Mouse (Mus musculus): ENCODE results near the gene Trpm2. TPM values are rescaled to one million over a fixed set of nuclear protein-coding genes. Genes with fewer than 3 reads are reported as not detected.

The Trpm2 gene
- polyA plus RNA-seq, 1 experiment from 2014 or later: 0.85 TPM

DNA sequence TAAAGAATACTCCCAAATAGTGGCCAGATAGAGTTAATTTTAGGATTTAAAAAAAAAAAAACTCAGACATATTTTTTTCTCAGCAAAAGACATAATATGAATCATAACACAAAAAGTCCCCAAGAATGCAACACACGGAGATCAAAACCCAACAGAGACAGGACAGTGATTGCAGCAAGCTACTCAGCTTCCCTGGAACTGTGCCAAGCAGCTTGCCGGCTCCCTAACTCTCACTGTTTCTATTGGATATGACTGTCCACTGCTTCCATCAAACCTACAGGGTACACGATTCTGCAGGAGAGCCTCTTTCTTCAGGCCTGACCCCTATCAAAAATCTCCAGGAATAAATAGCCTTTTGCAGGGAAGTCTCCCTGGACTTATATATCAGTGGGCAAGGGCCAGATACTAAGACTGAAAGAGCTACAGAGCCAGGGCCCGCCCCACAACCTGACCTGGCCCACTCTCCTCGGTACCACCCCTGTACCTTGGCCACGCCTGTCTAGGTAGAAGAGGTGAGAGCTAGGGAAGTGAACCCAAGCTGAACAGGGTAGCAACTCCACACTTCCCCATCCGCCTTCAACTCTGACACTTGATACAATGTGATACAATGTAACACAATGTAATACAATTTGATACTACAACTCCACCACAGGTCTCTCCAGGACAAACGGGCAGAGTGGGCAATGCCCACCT, 6.2 kb upstream of the Trpm2 start:
- WGBS: 48% methylated on average over 8 of the region's 8 CpGs
- H3K36me3 ChIP-seq (ENCODE audit: control insufficient read depth, insufficient read depth, low read length): no peaks in the 10 kb centered on the region
- DNase-seq (ENCODE audit: low spot score): peak; percentile 60

GRCm38 (mm10) chr10:77975653-77976052, 5.3 kb upstream of the Trpm2 start:
- 8% methylated on average over 4 of the region's 4 CpGs for whole genome bisulfite sequencing
- ATAC-seq (ENCODE audit: low FRiP score, low TSS enrichment) (peak; percentile 53), DNase-seq (ENCODE audit: low spot score) (peak; percentile 19)
- Histone ChIP-seq H3K36me3 (ENCODE audit: control insufficient read depth, insufficient read depth, low read length) (no peaks in the 10 kb centered on the region), H3K27me3 (ENCODE audit: control insufficient read depth, insufficient read depth, low read length) (no peaks in the 10 kb centered on the region), H3K27ac (replicated peaks) (peak overlapping the region; percentile 75; the same call in 1 of the 2 replicates), H3K4me1 (replicated peaks; ENCODE audit: control insufficient read depth, insufficient read depth) (peaks cover 3% of the 10 kb centered on the region), H3K9me3 (ENCODE audit: control insufficient read depth, low read length) (no peaks in the 10 kb centered on the region), H3K4me3 (ENCODE audit: low read depth, low read length) (no peak overlapping the region), H3K4me2 (replicated peaks; ENCODE audit: low read depth) (peak overlapping the region; percentile 11; the same call in 1 of the 2 replicates), H3K9ac (ENCODE audit: low read length) (peak overlapping the region; percentile 8; the same call in 1 of the 2 replicates)
- TF ChIP-seq CTCF (IDR thresholded peaks at IDR 0.05; ENCODE audit: low read depth) (no peak), EP300 (optimal IDR thresholded peaks at IDR 0.05) (no peak)

More for the DNA sequence above, 6.2 kb upstream of the Trpm2 start:
- H3K4me3 ChIP-seq (ENCODE audit: low read depth, low read length): no peak overlapping the region
- no peak overlapping the region for H3K4me2 ChIP-seq (replicated peaks; ENCODE audit: low read depth)
- no peak overlapping the region for H3K9ac ChIP-seq (ENCODE audit: low read length)
- H3K27ac ChIP-seq (replicated peaks): peak overlapping the region; percentile 20; the same call in 1 of the 2 replicates
- TF ChIP-seq EP300 (optimal IDR thresholded peaks at IDR 0.05) (no peak), CTCF (IDR thresholded peaks at IDR 0.05; ENCODE audit: low read depth) (no peak)
- H3K4me1 ChIP-seq (replicated peaks; ENCODE audit: control insufficient read depth, insufficient read depth): peaks cover 3% of the 10 kb centered on the region
- no peaks in the 10 kb centered on the region for H3K27me3 ChIP-seq (ENCODE audit: control insufficient read depth, insufficient read depth, low read length)
- no peaks in the 10 kb centered on the region for H3K9me3 ChIP-seq (ENCODE audit: control insufficient read depth, low read length)
- peak; percentile 33; the same call in 1 of the 2 replicates for ATAC-seq (ENCODE audit: low FRiP score, low TSS enrichment)

DNA sequence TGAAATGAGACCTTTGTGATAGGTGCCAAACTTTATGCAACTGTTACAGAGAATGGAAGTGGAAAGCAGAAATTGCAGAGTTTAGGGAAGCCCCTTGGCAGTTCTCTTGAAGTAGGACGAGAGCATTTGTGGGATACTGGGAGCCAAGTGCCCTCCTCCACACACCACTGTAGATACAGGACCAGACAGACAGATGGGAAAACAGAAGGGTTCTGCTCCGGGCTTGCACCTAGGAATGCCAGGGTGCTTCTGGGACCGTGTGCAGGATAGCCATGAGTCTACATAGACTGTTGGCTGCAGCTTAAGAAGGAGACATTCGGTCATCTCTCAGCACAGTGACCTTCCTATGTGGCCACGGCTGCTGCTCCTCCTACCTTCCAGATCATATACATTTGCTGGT, 4.4 kb upstream of the Trpm2 start:
- no peak for ATAC-seq (ENCODE audit: low FRiP score, low TSS enrichment)
- Histone ChIP-seq H3K4me2 (replicated peaks; ENCODE audit: low read depth) (no peak overlapping the region), H3K9ac (ENCODE audit: low read length) (no peak overlapping the region; the same call in 1 of the 2 replicates), H3K4me3 (ENCODE audit: low read depth, low read length) (no peak overlapping the region), H3K4me1 (replicated peaks; ENCODE audit: control insufficient read depth, insufficient read depth) (peaks cover 3% of the 10 kb centered on the region), H3K9me3 (ENCODE audit: control insufficient read depth, low read length) (no peaks in the 10 kb centered on the region), H3K27ac (replicated peaks) (peak overlapping the region; percentile 75), H3K27me3 (ENCODE audit: control insufficient read depth, insufficient read depth, low read length) (no peaks in the 10 kb centered on the region), H3K36me3 (ENCODE audit: control insufficient read depth, insufficient read depth, low read length) (no peaks in the 10 kb centered on the region)
- DNase-seq (ENCODE audit: low spot score): no peak
- TF ChIP-seq CTCF (IDR thresholded peaks at IDR 0.05; ENCODE audit: low read depth) (no peak), EP300 (optimal IDR thresholded peaks at IDR 0.05) (no peak)
- 52% methylated on average over 5 of the region's 5 CpGs for WGBS

DNA sequence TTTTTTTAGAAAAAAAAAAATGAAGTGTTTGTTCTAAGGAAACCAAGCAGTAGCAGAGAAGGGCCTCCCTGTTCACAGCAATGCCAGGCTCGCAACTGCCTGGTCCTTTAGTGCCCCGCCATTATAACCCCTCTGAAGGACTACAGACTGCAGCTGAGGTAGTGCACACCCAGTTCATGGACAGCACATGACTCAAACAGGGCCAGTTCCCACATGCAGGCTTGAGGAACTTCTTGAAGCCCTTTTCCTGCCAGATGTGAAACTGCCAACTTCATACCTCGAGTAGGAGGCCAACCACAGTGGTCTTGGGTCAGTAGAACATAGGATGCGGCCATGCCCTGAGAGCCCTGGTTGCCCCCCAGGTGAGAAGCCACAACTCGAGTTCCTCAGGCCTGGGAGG, 4.0 kb upstream of the Trpm2 start:
- no peak for TF ChIP-seq CTCF (IDR thresholded peaks at IDR 0.05; ENCODE audit: low read depth)
- TF ChIP-seq EP300 (optimal IDR thresholded peaks at IDR 0.05): no peak
- DNase-seq (ENCODE audit: low spot score) (no peak), ATAC-seq (ENCODE audit: low FRiP score, low TSS enrichment) (no peak)
- H3K9me3 ChIP-seq (ENCODE audit: control insufficient read depth, low read length): no peaks in the 10 kb centered on the region
- H3K27me3 ChIP-seq (ENCODE audit: control insufficient read depth, insufficient read depth, low read length): no peaks in the 10 kb centered on the region
- 53% methylated on average over 5 of the region's 5 CpGs for WGBS
- no peaks in the 10 kb centered on the region for H3K36me3 ChIP-seq (ENCODE audit: control insufficient read depth, insufficient read depth, low read length)
- no peak overlapping the region for H3K9ac ChIP-seq (ENCODE audit: low read length)
- H3K27ac ChIP-seq (replicated peaks): peak overlapping the region; percentile 75
- H3K4me1 ChIP-seq (replicated peaks; ENCODE audit: control insufficient read depth, insufficient read depth): peaks cover 3% of the 10 kb centered on the region
- H3K4me3 ChIP-seq (ENCODE audit: low read depth, low read length): no peak overlapping the region
- no peak overlapping the region for H3K4me2 ChIP-seq (replicated peaks; ENCODE audit: low read depth)

- Histone ChIP-seq H3K4me2 (replicated peaks; ENCODE audit: low read depth) (no peak overlapping the region), H3K9me3 (ENCODE audit: control insufficient read depth, low read length) (no peaks in the 10 kb centered on the region), H3K4me3 (ENCODE audit: low read depth, low read length) (no peak overlapping the region), H3K9ac (ENCODE audit: low read length) (no peak overlapping the region), H3K27me3 (ENCODE audit: control insufficient read depth, insufficient read depth, low read length) (no peaks in the 10 kb centered on the region), H3K4me1 (replicated peaks; ENCODE audit: control insufficient read depth, insufficient read depth) (no peaks in the 10 kb centered on the region; the same call in 1 of the 2 replicates), H3K27ac (replicated peaks) (no peak overlapping the region), H3K36me3 (ENCODE audit: control insufficient read depth, insufficient read depth, low read length) (no peaks in the 10 kb centered on the region)
- TF ChIP-seq CTCF (IDR thresholded peaks at IDR 0.05; ENCODE audit: low read depth) (peak; percentile 55), EP300 (optimal IDR thresholded peaks at IDR 0.05) (no peak)
- DNase-seq (ENCODE audit: low spot score) (no peak), ATAC-seq (ENCODE audit: low FRiP score, low TSS enrichment) (no peak)
- 61% methylated on average over 17 of the region's 17 CpGs for WGBS
These were observed 1.6 kb upstream of the Trpm2 start for GRCm38 (mm10) chr10:77971709-77972553.

Data from stomach, postnatal 0 days (tissue).